Mouse (Mus musculus) heart, embryonic 14.5 days (tissue): ENCODE measurements at regions not wholly inside any gene's neighbourhood (a gene's known extent, or its start where the extent isn't known, plus 50 kb on each side); places are given as distances from the start of the nearest gene placed in this dataset.

Experiments used
- ATAC-seq: fragments of 200-750 bp; cut with Nextera tagmentation; 2 replicates; pipeline ENCODE4 v1.8.0; 2017; ENCODE audit warnings: low read depth, moderate TSS enrichment; ENCODE audit not compliant: insufficient number of reproducible peaks, insufficient read depth, low FRiP score
- H3K27ac ChIP-seq, 2 experiments: fragments of 200-500 bp in 1 of 2; fragments of 300-500 bp in 1 of 2; sonication (generic) in 1 of 2; replicated peaks in 1 of 2; 2 replicates each; pipeline ENCODE4 v1.5.1; 2012 to 2014; ENCODE audit warnings: low read depth in 2 of 2, low read length in 2 of 2, control low read depth in 1 of 2, mild to moderate bottlenecking in 1 of 2, mixed read lengths in 1 of 2; ENCODE audit not compliant: control insufficient read depth in 1 of 2, insufficient read depth in 1 of 2
- H3K27me3 ChIP-seq: fragments of 300-500 bp; sonication (generic); 2 replicates; pipeline ENCODE4 v1.6.1; 2014; ENCODE audit warnings: mild to moderate bottlenecking, low read length, control low read depth; ENCODE audit not compliant: control insufficient read depth, insufficient read depth
- H3K36me3 ChIP-seq: fragments of 300-500 bp; sonication (generic); 2 replicates; pipeline ENCODE4 v1.6.1; 2014; ENCODE audit warnings: mild to moderate bottlenecking, control low read depth, low read length, mixed read lengths; ENCODE audit not compliant: control insufficient read depth, insufficient read depth
- H3K4me1 ChIP-seq, 2 experiments: fragments of 200-500 bp in 1 of 2; fragments of 300-500 bp in 1 of 2; sonication (generic) in 1 of 2; 2 replicates each; pipeline ENCODE4 v1.6.1; 2012 to 2014; ENCODE audit warnings: low read length in 2 of 2, control low read depth in 1 of 2, mixed read lengths in 1 of 2; ENCODE audit not compliant: control insufficient read depth in 2 of 2, insufficient read depth in 2 of 2
- H3K4me2 ChIP-seq: fragments of 300-500 bp; sonication (generic); 2 replicates; pipeline ENCODE4 v1.6.1; 2014; ENCODE audit warnings: mild to moderate bottlenecking, low read length
- H3K4me3 ChIP-seq, 2 experiments: fragments of 200-500 bp in 1 of 2; fragments of 300-500 bp in 1 of 2; sonication (generic) in 1 of 2; 2 replicates each; pipeline ENCODE4 v1.5.1; 2012 to 2014; ENCODE audit warnings: low read length in 2 of 2, mild to moderate bottlenecking in 2 of 2, control low read depth in 1 of 2, low read depth in 1 of 2, moderate library complexity in 1 of 2; ENCODE audit not compliant: control insufficient read depth in 1 of 2, insufficient read depth in 1 of 2
- H3K9ac ChIP-seq: fragments of 300-500 bp; sonication (generic); 2 replicates; pipeline ENCODE4 v1.6.1; 2014; ENCODE audit warnings: mild to moderate bottlenecking, low read length
- H3K9me3 ChIP-seq: fragments of 300-500 bp; sonication (generic); 2 replicates; pipeline ENCODE4 v1.6.1; 2016; ENCODE audit warnings: low read length, control low read depth; ENCODE audit not compliant: control insufficient read depth
- WGBS: fragments of 180-500 bp; shearing (Covaris S2); extraction: QIAGEN DNeasy Blood & Tissue Kit; methylation state at CpG from one replicate; pipeline ENCODE4 v1.1.7; 2014; 5-methylcytosine and 5-hydroxymethylcytosine counted together

DNA sequence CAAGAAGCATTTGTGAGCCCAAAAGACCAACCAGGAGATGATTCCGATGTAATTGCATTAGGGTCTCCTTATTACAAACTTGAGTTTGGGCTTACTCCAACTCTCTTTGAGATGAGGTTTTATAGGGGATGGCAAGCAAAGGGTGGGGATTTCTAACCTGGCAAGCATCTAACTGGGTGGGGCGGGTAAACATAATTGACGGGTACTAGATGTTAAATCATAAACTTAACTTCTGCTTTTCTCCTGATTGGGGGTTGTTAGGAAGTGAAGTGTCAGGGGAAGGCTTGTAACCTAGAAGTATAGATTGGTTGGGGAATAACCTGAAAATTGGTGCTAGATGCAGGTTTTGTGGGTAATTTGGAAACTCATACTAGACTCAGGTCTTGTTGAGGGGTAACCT is 287.2 kb downstream of the Aldoart1 start:
- no peaks in the 10 kb centered on the region for H3K4me1 ChIP-seq
- H3K9me3 ChIP-seq = no peaks in the 10 kb centered on the region
- WGBS = 79% methylated on average over 3 of the region's 3 CpGs
- no peaks in the 10 kb centered on the region for H3K36me3 ChIP-seq
- H3K9ac ChIP-seq = no peak overlapping the region
- H3K27ac ChIP-seq = no peak overlapping the region
- H3K4me3 ChIP-seq = no peak overlapping the region
- H3K4me2 ChIP-seq = no peak overlapping the region
- ATAC-seq = no peak
- H3K27me3 ChIP-seq = no peaks in the 10 kb centered on the region

- Histone ChIP-seq H3K4me2 (no peak overlapping the region), H3K4me3 (no peak overlapping the region), H3K27ac (no peak overlapping the region), H3K36me3 (no peaks in the 10 kb centered on the region), H3K27me3 (no peaks in the 10 kb centered on the region), H3K4me1 (no peaks in the 10 kb centered on the region), H3K9me3 (no peaks in the 10 kb centered on the region), H3K9ac (no peak overlapping the region)
- WGBS = 27% methylated on average over 4 of the region's 4 CpGs
- ATAC-seq = no peak
Measured at GRCm38 (mm10) chr4:72562909-72563676, 289.3 kb downstream of the Aldoart1 start.

DNA sequence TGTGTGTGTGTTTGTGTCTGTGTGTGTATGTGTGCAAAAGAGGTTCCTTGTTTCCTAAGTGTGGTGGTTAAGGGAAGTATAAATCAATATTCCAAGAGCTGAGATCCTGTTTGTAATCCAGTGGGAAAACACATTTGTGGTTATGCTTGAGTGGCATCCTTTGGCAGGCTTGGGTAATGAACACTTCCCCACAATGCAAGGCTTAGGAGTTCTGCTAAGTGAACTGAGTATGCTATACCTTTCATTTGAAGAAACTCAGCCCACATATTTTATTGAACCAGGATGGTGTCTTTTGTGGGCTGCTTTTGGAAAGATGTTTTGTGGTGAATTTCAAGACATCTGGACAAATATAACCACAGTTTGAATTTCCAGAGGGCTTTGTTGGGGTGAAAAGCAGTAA is 298.2 kb downstream of the Aldoart1 start:
- Histone ChIP-seq H3K4me2 (no peak overlapping the region), H3K9me3 (no peaks in the 10 kb centered on the region), H3K4me1 (no peaks in the 10 kb centered on the region), H3K36me3 (no peaks in the 10 kb centered on the region), H3K27me3 (no peaks in the 10 kb centered on the region), H3K9ac (no peak overlapping the region), H3K27ac (no peak overlapping the region), H3K4me3 (no peak overlapping the region)
- ATAC-seq = no peak

DNA sequence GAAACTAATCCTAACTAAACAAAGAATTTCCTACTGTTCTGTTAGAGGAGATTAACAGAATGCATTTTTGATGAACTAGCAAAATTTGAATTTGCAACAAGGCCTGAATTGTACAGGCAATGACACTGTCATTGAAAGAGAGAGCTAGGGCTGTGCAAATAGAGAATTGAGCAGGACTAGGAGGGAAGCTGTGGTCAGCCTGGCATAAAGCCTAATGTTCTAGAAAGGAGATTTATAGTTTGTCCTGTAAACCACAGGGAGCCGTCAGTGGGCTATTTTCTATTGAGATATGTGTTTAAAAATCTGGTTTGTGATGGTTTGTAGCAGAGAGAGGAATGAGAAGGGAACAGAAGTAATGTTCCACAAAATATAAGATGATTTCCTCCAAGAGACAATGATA is 317.9 kb downstream of the Aldoart1 start:
- 47% methylated on average over 1 of the region's 1 CpGs for WGBS
- no peak overlapping the region for H3K4me3 ChIP-seq
- no peaks in the 10 kb centered on the region for H3K9me3 ChIP-seq
- ATAC-seq = no peak
- no peak overlapping the region for H3K9ac ChIP-seq
- no peaks in the 10 kb centered on the region for H3K27me3 ChIP-seq
- H3K36me3 ChIP-seq = no peaks in the 10 kb centered on the region
- H3K4me1 ChIP-seq = no peaks in the 10 kb centered on the region
- no peak overlapping the region for H3K27ac ChIP-seq
- H3K4me2 ChIP-seq = no peak overlapping the region

- H3K27ac ChIP-seq = no peak overlapping the region
- no peaks in the 10 kb centered on the region for H3K27me3 ChIP-seq
- no peak for ATAC-seq
- H3K4me2 ChIP-seq = no peak overlapping the region
- no peak overlapping the region for H3K4me3 ChIP-seq
- H3K4me1 ChIP-seq = no peaks in the 10 kb centered on the region
- H3K9me3 ChIP-seq = no peaks in the 10 kb centered on the region
- H3K9ac ChIP-seq = no peak overlapping the region
- H3K36me3 ChIP-seq = no peaks in the 10 kb centered on the region
Measured at GRCm38 (mm10) chr4:72524630-72525029, 323.9 kb upstream of the Tle1 start.

DNA sequence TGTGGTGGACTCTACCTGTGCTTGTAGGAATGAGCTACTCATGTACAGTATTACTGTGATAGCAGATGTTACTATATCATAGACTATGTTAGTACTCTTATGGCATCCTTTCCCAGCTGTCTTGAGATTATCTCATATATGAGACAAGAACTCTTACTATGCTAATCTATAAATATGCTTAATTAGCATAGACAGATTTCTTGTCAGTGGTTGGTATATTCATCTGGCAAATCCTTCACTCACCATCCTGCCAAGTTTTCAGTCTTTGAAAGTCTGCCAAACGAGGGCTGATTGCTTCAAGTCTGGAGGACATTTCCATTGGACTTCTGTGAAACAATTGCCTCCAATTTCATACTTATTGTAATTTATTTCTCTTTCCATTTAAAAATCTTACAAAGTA is 323.4 kb upstream of the Tle1 start:
- no peak overlapping the region for H3K27ac ChIP-seq
- no peak overlapping the region for H3K9ac ChIP-seq
- H3K9me3 ChIP-seq = no peaks in the 10 kb centered on the region
- WGBS = 60% methylated on average over 1 of the region's 1 CpGs
- no peak overlapping the region for H3K4me2 ChIP-seq
- ATAC-seq = no peak
- H3K27me3 ChIP-seq = no peaks in the 10 kb centered on the region
- no peaks in the 10 kb centered on the region for H3K4me1 ChIP-seq
- no peaks in the 10 kb centered on the region for H3K36me3 ChIP-seq
- H3K4me3 ChIP-seq = no peak overlapping the region

- no peak overlapping the region for H3K4me3 ChIP-seq
- H3K27ac ChIP-seq = no peak overlapping the region
- no peak for ATAC-seq
- no peaks in the 10 kb centered on the region for H3K9me3 ChIP-seq
- H3K36me3 ChIP-seq = no peaks in the 10 kb centered on the region
- WGBS = 59% methylated on average over 1 of the region's 1 CpGs
- no peaks in the 10 kb centered on the region for H3K27me3 ChIP-seq
- H3K4me1 ChIP-seq = no peaks in the 10 kb centered on the region
- no peak overlapping the region for H3K4me2 ChIP-seq
- H3K9ac ChIP-seq = no peak overlapping the region
Measured at GRCm38 (mm10) chr4:72511220-72511619, 310.5 kb upstream of the Tle1 start.

DNA sequence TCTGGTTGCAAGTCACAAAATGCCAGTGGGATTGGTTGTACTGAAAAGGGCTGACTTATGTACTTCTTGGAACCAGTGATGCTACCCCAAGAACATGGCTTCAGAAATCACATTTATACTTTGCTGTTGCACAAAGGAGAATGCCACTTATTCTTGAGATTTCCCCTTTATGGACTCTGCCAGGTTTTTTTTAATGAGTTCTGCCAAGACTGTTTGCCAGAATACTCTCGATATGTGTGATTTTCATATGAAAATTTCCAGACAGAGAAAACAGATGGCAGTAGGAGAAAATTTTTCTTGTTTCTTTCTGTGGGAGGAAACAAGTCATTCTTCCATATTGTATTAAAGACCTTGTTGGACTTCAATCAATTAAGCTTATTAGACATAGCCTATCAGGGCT is 281.0 kb upstream of the Tle1 start:
- Histone ChIP-seq H3K27me3 (no peaks in the 10 kb centered on the region), H3K9me3 (no peaks in the 10 kb centered on the region), H3K27ac (no peak overlapping the region), H3K4me2 (no peak overlapping the region), H3K9ac (no peak overlapping the region), H3K4me1 (no peaks in the 10 kb centered on the region), H3K4me3 (no peak overlapping the region), H3K36me3 (no peaks in the 10 kb centered on the region)
- ATAC-seq = no peak
- 77% methylated on average over 1 of the region's 1 CpGs for WGBS
